Mouse (Mus musculus): ENCODE results near the gene Chd8. TPM values are rescaled to one million over a fixed set of nuclear protein-coding genes. Genes with fewer than 3 reads are reported as not detected.
A peak's percentile ranks its signal among the peaks of the same experiment; 100 is the strongest.

The Chd8 gene
- polyA plus RNA-seq, 1 experiment from 2014 or later = 47.5 TPM

GRCm38 (mm10) chr14:52279747-52280120 is 22.2 kb upstream of the Chd8 start:
- no peak for DNase-seq (ENCODE audit: low spot score)
- 0% methylated on average over 21 of the region's 21 CpGs for WGBS
- Histone ChIP-seq H3K36me3 (replicated peaks; ENCODE audit: control insufficient read depth, insufficient read depth, low read depth, low read length) (no peaks in the 10 kb centered on the region), H3K4me3 (ENCODE audit: low read depth, low read length) (peak overlapping the region; percentile 88), H3K9me3 (replicated peaks; ENCODE audit: control insufficient read depth, low read length) (no peaks in the 10 kb centered on the region), H3K27ac (replicated peaks; ENCODE audit: low read depth, low read length) (no peak overlapping the region; the same call in 1 of the 2 replicates), H3K4me2 (ENCODE audit: low read depth, low read length) (peak overlapping the region; percentile 57), H3K27me3 (ENCODE audit: control insufficient read depth, insufficient read depth, low read length) (no peaks in the 10 kb centered on the region), H3K9ac (replicated peaks; ENCODE audit: low read length) (peak overlapping the region; percentile 78), H3K4me1 (ENCODE audit: control insufficient read depth, insufficient read depth, low read length) (no peaks in the 10 kb centered on the region)
- peak; percentile 31; the same call in 1 of the 2 replicates for ATAC-seq (replicated peaks; ENCODE audit: insufficient number of reproducible peaks, low FRiP score, low TSS enrichment, low read depth)

- Histone ChIP-seq H3K27ac (replicated peaks; ENCODE audit: low read depth, low read length) (no peak within 1 kb of the TSS; the same call in 1 of the 2 replicates), H3K9ac (replicated peaks; ENCODE audit: low read length) (peak within 1 kb of the TSS; percentile 78), H3K4me1 (ENCODE audit: control insufficient read depth, insufficient read depth, low read length) (no peaks in the 10 kb centered on the region), H3K4me2 (ENCODE audit: low read depth, low read length) (peak within 1 kb of the TSS; percentile 57), H3K36me3 (replicated peaks; ENCODE audit: control insufficient read depth, insufficient read depth, low read depth, low read length) (no peaks in the 10 kb centered on the region), H3K27me3 (ENCODE audit: control insufficient read depth, insufficient read depth, low read length) (no peaks in the 10 kb centered on the region), H3K9me3 (replicated peaks; ENCODE audit: control insufficient read depth, low read length) (no peaks in the 10 kb centered on the region), H3K4me3 (ENCODE audit: low read depth, low read length) (peak within 1 kb of the TSS; percentile 88)
- DNase-seq (ENCODE audit: low spot score) (peak; percentile 99), ATAC-seq (replicated peaks; ENCODE audit: insufficient number of reproducible peaks, low FRiP score, low TSS enrichment, low read depth) (peak; percentile 99)
- WGBS = 0% methylated on average over 66 of the region's 66 CpGs
Observed at GRCm38 (mm10) chr14:52278932-52279746, 21.6 kb upstream of the Chd8 start, which contains the start of the genes Tox4 and Rab2b. Gene Tox4 (plus strand): TSS chr14:52279146. Gene Rab2b (minus strand): TSS chr14:52279545.

- Histone ChIP-seq H3K9ac (replicated peaks; ENCODE audit: low read length) (no peak overlapping the region), H3K4me3 (ENCODE audit: low read depth, low read length) (no peak overlapping the region), H3K4me1 (ENCODE audit: control insufficient read depth, insufficient read depth, low read length) (no peaks in the 10 kb centered on the region), H3K36me3 (replicated peaks; ENCODE audit: control insufficient read depth, insufficient read depth, low read depth, low read length) (no peaks in the 10 kb centered on the region), H3K9me3 (replicated peaks; ENCODE audit: control insufficient read depth, low read length) (no peaks in the 10 kb centered on the region), H3K27ac (replicated peaks; ENCODE audit: low read depth, low read length) (no peak overlapping the region), H3K4me2 (ENCODE audit: low read depth, low read length) (no peak overlapping the region), H3K27me3 (ENCODE audit: control insufficient read depth, insufficient read depth, low read length) (no peaks in the 10 kb centered on the region)
- no peak for DNase-seq (ENCODE audit: low spot score)
- 92% methylated on average over 4 of the region's 4 CpGs for WGBS
- no peak for ATAC-seq (replicated peaks; ENCODE audit: insufficient number of reproducible peaks, low FRiP score, low TSS enrichment, low read depth)
Observed at GRCm38 (mm10) chr14:52277210-52277609, 19.6 kb upstream of the Chd8 start.

- DNase-seq (ENCODE audit: low spot score) (no peak), ATAC-seq (replicated peaks; ENCODE audit: insufficient number of reproducible peaks, low FRiP score, low TSS enrichment, low read depth) (no peak)
- Histone ChIP-seq H3K27me3 (ENCODE audit: control insufficient read depth, insufficient read depth, low read length) (no peaks in the 10 kb centered on the region), H3K36me3 (replicated peaks; ENCODE audit: control insufficient read depth, insufficient read depth, low read depth, low read length) (no peaks in the 10 kb centered on the region), H3K4me2 (ENCODE audit: low read depth, low read length) (no peak overlapping the region), H3K9ac (replicated peaks; ENCODE audit: low read length) (no peak overlapping the region), H3K27ac (replicated peaks; ENCODE audit: low read depth, low read length) (no peak overlapping the region), H3K4me1 (ENCODE audit: control insufficient read depth, insufficient read depth, low read length) (no peaks in the 10 kb centered on the region), H3K9me3 (replicated peaks; ENCODE audit: control insufficient read depth, low read length) (no peaks in the 10 kb centered on the region), H3K4me3 (ENCODE audit: low read depth, low read length) (no peak overlapping the region)
- 69% methylated on average over 3 of the region's 3 CpGs for WGBS
Observed at GRCm38 (mm10) chr14:52272781-52273180, 15.2 kb upstream of the Chd8 start.

GRCm38 (mm10) chr14:52256311-52257175 is 1.0 kb downstream of the Chd8 start:
- H3K4me1 ChIP-seq (ENCODE audit: control insufficient read depth, insufficient read depth, low read length) = no peaks in the 10 kb centered on the region
- H3K9ac ChIP-seq (replicated peaks; ENCODE audit: low read length) = peak overlapping the region; percentile 93
- peak; percentile 46 for DNase-seq (ENCODE audit: low spot score)
- H3K36me3 ChIP-seq (replicated peaks; ENCODE audit: control insufficient read depth, insufficient read depth, low read depth, low read length) = no peaks in the 10 kb centered on the region
- no peak for ATAC-seq (replicated peaks; ENCODE audit: insufficient number of reproducible peaks, low FRiP score, low TSS enrichment, low read depth)
- no peaks in the 10 kb centered on the region for H3K27me3 ChIP-seq (ENCODE audit: control insufficient read depth, insufficient read depth, low read length)
- H3K4me2 ChIP-seq (ENCODE audit: low read depth, low read length) = peak overlapping the region; percentile 52
- peak overlapping the region; percentile 92 for H3K4me3 ChIP-seq (ENCODE audit: low read depth, low read length)
- H3K27ac ChIP-seq (replicated peaks; ENCODE audit: low read depth, low read length) = no peak overlapping the region
- no peaks in the 10 kb centered on the region for H3K9me3 ChIP-seq (replicated peaks; ENCODE audit: control insufficient read depth, low read length)
- WGBS = 10% methylated on average over 18 of the region's 18 CpGs

- no peak for DNase-seq (ENCODE audit: low spot score)
- ATAC-seq (replicated peaks; ENCODE audit: insufficient number of reproducible peaks, low FRiP score, low TSS enrichment, low read depth) = no peak
- H3K9me3 ChIP-seq (replicated peaks; ENCODE audit: control insufficient read depth, low read length) = no peaks in the 10 kb centered on the region
- no peak overlapping the region for H3K4me2 ChIP-seq (ENCODE audit: low read depth, low read length)
- no peaks in the 10 kb centered on the region for H3K4me1 ChIP-seq (ENCODE audit: control insufficient read depth, insufficient read depth, low read length)
- H3K27ac ChIP-seq (replicated peaks; ENCODE audit: low read depth, low read length) = no peak overlapping the region
- H3K4me3 ChIP-seq (ENCODE audit: low read depth, low read length) = no peak overlapping the region
- WGBS = 83% methylated on average over 4 of the region's 4 CpGs
- no peak overlapping the region for H3K9ac ChIP-seq (replicated peaks; ENCODE audit: low read length)
- H3K27me3 ChIP-seq (ENCODE audit: control insufficient read depth, insufficient read depth, low read length) = no peaks in the 10 kb centered on the region
- H3K36me3 ChIP-seq (replicated peaks; ENCODE audit: control insufficient read depth, insufficient read depth, low read depth, low read length) = no peaks in the 10 kb centered on the region
Observed at GRCm38 (mm10) chr14:52246129-52246528, 11.5 kb downstream of the Chd8 start.

- Histone ChIP-seq H3K27ac (replicated peaks; ENCODE audit: low read depth, low read length) (no peak overlapping the region), H3K4me3 (ENCODE audit: low read depth, low read length) (peak overlapping the region; percentile 67), H3K36me3 (replicated peaks; ENCODE audit: control insufficient read depth, insufficient read depth, low read depth, low read length) (no peaks in the 10 kb centered on the region), H3K9ac (replicated peaks; ENCODE audit: low read length) (peak overlapping the region; percentile 66), H3K27me3 (ENCODE audit: control insufficient read depth, insufficient read depth, low read length) (no peaks in the 10 kb centered on the region), H3K4me2 (ENCODE audit: low read depth, low read length) (peak overlapping the region; percentile 69), H3K4me1 (ENCODE audit: control insufficient read depth, insufficient read depth, low read length) (no peaks in the 10 kb centered on the region), H3K9me3 (replicated peaks; ENCODE audit: control insufficient read depth, low read length) (no peaks in the 10 kb centered on the region)
- ATAC-seq (replicated peaks; ENCODE audit: insufficient number of reproducible peaks, low FRiP score, low TSS enrichment, low read depth) (peak; percentile 77; the same call in 1 of the 2 replicates), DNase-seq (ENCODE audit: low spot score) (no peak)
- WGBS = 10% methylated on average over 7 of the region's 7 CpGs
Observed at GRCm38 (mm10) chr14:52244690-52245042, 12.9 kb downstream of the Chd8 start.
